Mouse (Mus musculus) stomach, postnatal 0 days (tissue): ENCODE measurements around the gene Dnaaf3.

Experiments used
- CTCF ChIP-seq: IDR thresholded peaks from 2 replicates; pipeline ENCODE4 v1.5.1; 2016; ENCODE audit warnings: antibody characterized with exemption, low read depth, mild to moderate bottlenecking, moderate library complexity
- EP300 ChIP-seq: optimal IDR thresholded peaks from 2 replicates; pipeline ENCODE3; 2016; ENCODE audit warnings: antibody characterized with exemption

DNA sequence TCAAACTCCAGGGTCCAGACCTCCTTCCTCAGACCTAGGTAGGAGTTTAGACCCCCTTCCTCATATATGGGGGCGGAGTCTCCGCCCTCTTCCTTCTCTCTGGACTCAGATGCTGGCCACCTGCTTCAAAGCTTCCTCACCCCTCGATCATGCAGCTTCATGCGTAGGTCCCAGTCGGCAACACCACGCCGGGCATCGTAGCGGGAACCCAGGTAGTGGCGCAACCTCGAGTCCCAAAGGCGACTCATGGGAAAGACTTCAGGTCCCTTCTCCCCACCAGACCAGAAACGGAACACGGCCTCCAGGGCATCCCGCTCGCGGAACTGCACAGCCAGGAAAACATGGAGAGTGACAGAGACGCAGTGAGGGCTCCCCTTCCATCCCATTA, 5.0 kb downstream of the Dnaaf3 start:
- TF ChIP-seq CTCF (no peak), EP300 (no peak)
